Mouse (Mus musculus) intestine, embryonic 14.5 days (tissue): ENCODE results near the gene Fam185a. TPM values are rescaled to one million over a fixed set of nuclear protein-coding genes. Genes with fewer than 3 reads are reported as not detected.
A peak's percentile ranks its signal among the peaks of the same experiment; 100 is the strongest.

Experiments used
- ATAC-seq: fragments of 200-750 bp; cut with Nextera tagmentation; replicated peaks from 2 replicates; pipeline ENCODE4 v1.8.0; 2017; ENCODE audit warnings: low read depth, moderate number of reproducible peaks, moderate TSS enrichment, moderate library complexity; ENCODE audit not compliant: low FRiP score, low TSS enrichment
- DNase-seq: peaks from one replicate; pipeline ENCODE4 v3.0.0-alpha.2; 2018; ENCODE audit warnings: low spot score
- H3K27ac ChIP-seq: fragments of 300-500 bp; sonication (generic); 2 replicates; pipeline ENCODE4 v1.5.1; 2014; ENCODE audit warnings: low read depth, mild to moderate bottlenecking, control low read depth
- H3K27me3 ChIP-seq: fragments of 300-500 bp; sonication (generic); replicated peaks from 2 replicates; pipeline ENCODE4 v1.6.1; 2014; ENCODE audit warnings: low read length, control low read depth; ENCODE audit not compliant: control insufficient read depth, insufficient read depth
- H3K36me3 ChIP-seq: fragments of 300-500 bp; sonication (generic); 2 replicates; pipeline ENCODE4 v1.6.1; 2014; ENCODE audit warnings: low read length, control low read depth; ENCODE audit not compliant: control insufficient read depth, insufficient read depth
- H3K4me1 ChIP-seq: fragments of 300-500 bp; sonication (generic); replicated peaks from 2 replicates; pipeline ENCODE4 v1.6.1; 2014; ENCODE audit warnings: low read length, control low read depth, mixed read lengths; ENCODE audit not compliant: control insufficient read depth, insufficient read depth
- H3K4me2 ChIP-seq: fragments of 300-500 bp; sonication (generic); 2 replicates; pipeline ENCODE4 v1.6.1; 2014; ENCODE audit warnings: low read length
- H3K4me3 ChIP-seq: fragments of 300-500 bp; sonication (generic); 2 replicates; pipeline ENCODE4 v1.5.1; 2014; ENCODE audit warnings: low read depth, low read length, control low read depth, mixed read lengths
- H3K9ac ChIP-seq: fragments of 300-500 bp; sonication (generic); 2 replicates; pipeline ENCODE4 v1.6.1; 2014; ENCODE audit warnings: mild to moderate bottlenecking, low read length
- H3K9me3 ChIP-seq: fragments of 300-500 bp; sonication (generic); 2 replicates; pipeline ENCODE4 v1.6.1; 2016; ENCODE audit warnings: low read length, control low read depth; ENCODE audit not compliant: control insufficient read depth
- WGBS: fragments of 180-500 bp; shearing (Covaris S2); extraction: QIAGEN DNeasy Blood & Tissue Kit; methylation state at CpG from one replicate; pipeline ENCODE4 v1.1.7; 2014; 5-methylcytosine and 5-hydroxymethylcytosine counted together
- polyA plus RNA-seq: library from polyadenylated mRNA; unstranded; fragments of >200 nt; fragmentation: Nextera tagmentation; extraction: Ambion mirVana; gene quantifications from 2 replicates; pipeline ENCODE4 v1.2.1, GENCODE M21; 2014

The Fam185a gene
- polyA plus RNA-seq, 1 experiment from 2014 or later = 11.1 TPM

GRCm38 (mm10) chr5:21526835-21527485 is 102.2 kb downstream of the Fam185a start:
- Histone ChIP-seq H3K9me3 (no peaks in the 10 kb centered on the region), H3K4me2 (no peak overlapping the region), H3K36me3 (no peaks in the 10 kb centered on the region), H3K4me1 (peaks cover 7% of the 10 kb centered on the region), H3K4me3 (no peak overlapping the region), H3K27ac (0 out of 2 replicates have a peak overlapping the region, but pooled peaks have one; percentile 49), H3K9ac (no peak overlapping the region), H3K27me3 (no peaks in the 10 kb centered on the region)
- DNase-seq (no peak), ATAC-seq (no peak)
- 77% methylated on average over 11 of the region's 11 CpGs for WGBS

GRCm38 (mm10) chr5:21527488-21527911 is 102.7 kb downstream of the Fam185a start:
- ATAC-seq (no peak), DNase-seq (no peak)
- 58% methylated on average over 4 of the region's 4 CpGs for WGBS
- Histone ChIP-seq H3K4me3 (no peak overlapping the region), H3K9ac (no peak overlapping the region), H3K36me3 (no peaks in the 10 kb centered on the region), H3K4me2 (no peak overlapping the region), H3K9me3 (no peaks in the 10 kb centered on the region), H3K27ac (peak overlapping the region; percentile 49; the same call in 1 of the 2 replicates), H3K4me1 (peaks cover 7% of the 10 kb centered on the region), H3K27me3 (no peaks in the 10 kb centered on the region)

- Histone ChIP-seq H3K9me3 (no peaks in the 10 kb centered on the region), H3K4me2 (no peak overlapping the region), H3K9ac (no peak overlapping the region), H3K4me3 (no peak overlapping the region), H3K36me3 (no peaks in the 10 kb centered on the region), H3K27me3 (no peaks in the 10 kb centered on the region), H3K27ac (peak overlapping the region; percentile 49; the same call in 1 of the 2 replicates), H3K4me1 (peaks cover 7% of the 10 kb centered on the region)
- no peak for DNase-seq
- 0 out of 2 replicates have a peak, but pooled peaks have one; percentile 60 for ATAC-seq
- WGBS = 68% methylated on average over 15 of the region's 15 CpGs
Measured at GRCm38 (mm10) chr5:21528068-21528842, 103.5 kb downstream of the Fam185a start.

GRCm38 (mm10) chr5:21529110-21529720 is 104.5 kb downstream of the Fam185a start:
- Histone ChIP-seq H3K4me2 (no peak overlapping the region), H3K9me3 (no peaks in the 10 kb centered on the region), H3K27me3 (no peaks in the 10 kb centered on the region), H3K36me3 (no peaks in the 10 kb centered on the region), H3K4me3 (no peak overlapping the region), H3K9ac (no peak overlapping the region), H3K4me1 (peaks cover 7% of the 10 kb centered on the region), H3K27ac (peak overlapping the region; percentile 34; the same call in 1 of the 2 replicates)
- ATAC-seq (no peak), DNase-seq (no peak)
- 86% methylated on average over 8 of the region's 8 CpGs for WGBS

Other genes starting within 250 kb of the Fam185a start
- 2.3 and 2.9 TPM in 2 replicates for gene Gsap, start 238.7 kb upstream of the Fam185a start, polyA plus RNA-seq
- gene Fgl2, start 52.3 kb upstream of the Fam185a start, polyA plus RNA-seq = 8.1 and 8.6 TPM in 2 replicates
- 0.47 and 0.76 TPM in 2 replicates for gene Ccdc146, start 281 bp upstream of the Fam185a start, polyA plus RNA-seq
- gene Lrrc17, start 118.6 kb downstream of the Fam185a start, polyA plus RNA-seq = 40.2 and 42.5 TPM in 2 replicates
- 0.23 and 0.35 TPM in 2 replicates for gene Fbxl13, start 220.7 kb downstream of the Fam185a start, polyA plus RNA-seq
- 52.3 and 56.8 TPM in 2 replicates for gene Armc10, start 220.9 kb downstream of the Fam185a start, polyA plus RNA-seq